Mouse (Mus musculus) urinary bladder, postnatal 36 days (tissue): ENCODE measurements at regions not wholly inside any gene's neighbourhood (a gene's known extent, or its start where the extent isn't known, plus 50 kb on each side); places are given as distances from the start of the nearest gene placed in this dataset.

Experiments used
- DNase-seq, 2 experiments: peaks; one replicate each; pipeline ENCODE4 v3.0.0; 2022; ENCODE audit warnings: low spot score in 2 of 2, mixed read lengths in 1 of 2

GRCm38 (mm10) chr14:59075845-59076745, 66.6 kb downstream of the 1700129C05Rik start:
- no peak for DNase-seq

- DNase-seq, result no peak
These were observed 70.2 kb downstream of the 1700129C05Rik start for GRCm38 (mm10) chr14:59072323-59073039.

- no peak for DNase-seq
These were observed 72.6 kb downstream of the 1700129C05Rik start for GRCm38 (mm10) chr14:59070056-59070455.

- no peak for DNase-seq
These were observed 76.1 kb downstream of the 1700129C05Rik start for GRCm38 (mm10) chr14:59066456-59067220.

- DNase-seq, result no peak
These were observed 79.5 kb downstream of the 1700129C05Rik start for GRCm38 (mm10) chr14:59063221-59063620.

- no peak for DNase-seq
These were observed 85.9 kb downstream of the 1700129C05Rik start for GRCm38 (mm10) chr14:59056832-59057231.

- DNase-seq, result no peak
These were observed 87.4 kb downstream of the 1700129C05Rik start for GRCm38 (mm10) chr14:59055283-59055682.

- DNase-seq, result no peak
These were observed 90.3 kb downstream of the 1700129C05Rik start for GRCm38 (mm10) chr14:59052421-59052820.

GRCm38 (mm10) chr14:59051478-59051879, 91.2 kb downstream of the 1700129C05Rik start:
- DNase-seq, result no peak

- DNase-seq, result peak in 1 of 2 experiments; percentile 15
These were observed 97.0 kb downstream of the 1700129C05Rik start for GRCm38 (mm10) chr14:59045687-59046086.

- DNase-seq, result no peak
These were observed 97.5 kb downstream of the 1700129C05Rik start for GRCm38 (mm10) chr14:59045235-59045634.

GRCm38 (mm10) chr14:59042152-59042551, 100.5 kb downstream of the 1700129C05Rik start:
- DNase-seq, result no peak

GRCm38 (mm10) chr14:59025757-59026156, 116.9 kb downstream of the 1700129C05Rik start:
- peak in 1 of 2 experiments; percentile 11 for DNase-seq

- DNase-seq, result no peak
These were observed 133.2 kb downstream of the 1700129C05Rik start for GRCm38 (mm10) chr14:59009534-59009933.

- no peak for DNase-seq
These were observed 143.5 kb downstream of the 1700129C05Rik start for GRCm38 (mm10) chr14:58999106-58999778.

- DNase-seq, result no peak
These were observed 147.7 kb downstream of the 1700129C05Rik start for GRCm38 (mm10) chr14:58994994-58995393.

GRCm38 (mm10) chr14:58989644-58990217, 153.0 kb downstream of the 1700129C05Rik start:
- no peak for DNase-seq

GRCm38 (mm10) chr14:58987688-58988087, 155.0 kb downstream of the 1700129C05Rik start:
- DNase-seq, result no peak

- no peak for DNase-seq
These were observed 156.9 kb downstream of the 1700129C05Rik start for GRCm38 (mm10) chr14:58985838-58986237.

GRCm38 (mm10) chr14:58976791-58977190, 165.9 kb downstream of the 1700129C05Rik start:
- no peak for DNase-seq

- no peak for DNase-seq
These were observed 173.4 kb downstream of the 1700129C05Rik start for GRCm38 (mm10) chr14:58969248-58969647.
